ENCODE assay signal across 9 mouse cellular contexts in genomic region chr17:15247546-15248416, GRCm38 (mm10).
DNase-seq lines count a peak whose midpoint lies in the region; ATAC-seq and TF ChIP-seq lines count a peak whose summit lies in the region.
"Had no signal": no experiment of that assay in that cellular context is flagged by ENCODE, and none has a peak within 500 bp of the region (broad histone marks: within the 10 kb centered on the region; RNA-seq: fewer than 3 reads in every experiment).

No protein-coding gene starts in this region.

- H3K4me3 ChIP-seq in forebrain, postnatal 0 days (ENCODE audit: low read depth, low read length) = no peak overlapping the region
- H3K4me3 ChIP-seq in midbrain, postnatal 0 days (ENCODE audit: low read depth, low read length) = no peak overlapping the region

- TF ChIP-seq CTCF in forebrain, postnatal 0 days (IDR thresholded peaks at IDR 0.05; ENCODE audit: low read depth) = no peak
- TF ChIP-seq CTCF in midbrain, postnatal 0 days (IDR thresholded peaks at IDR 0.05) = no peak

- peak overlapping the region; percentile 16; the same call in 1 of the 2 replicates for H3K27ac ChIP-seq in forebrain, postnatal 0 days (ENCODE audit: low read depth, low read length)
- H3K27ac ChIP-seq in midbrain, postnatal 0 days (ENCODE audit: low read depth, low read length) = no peak overlapping the region

- H3K36me3 ChIP-seq in forebrain, postnatal 0 days (ENCODE audit: insufficient read depth) = no peaks in the 10 kb centered on the region
- H3K36me3 ChIP-seq in midbrain, postnatal 0 days (ENCODE audit: insufficient read depth, low read length) = no peaks in the 10 kb centered on the region

- peak overlapping the region; percentile 34 for H3K4me2 ChIP-seq in forebrain, postnatal 0 days (ENCODE audit: low read depth)
- H3K4me2 ChIP-seq in midbrain, postnatal 0 days (ENCODE audit: low read depth, low read length, poor library complexity, severe bottlenecking) = no peak overlapping the region

- peaks cover 5% of the 10 kb centered on the region; the same call in 1 of the 2 replicates for H3K4me1 ChIP-seq in forebrain, postnatal 0 days (ENCODE audit: insufficient read depth)
- H3K4me1 ChIP-seq in midbrain, postnatal 0 days (ENCODE audit: insufficient read depth, low read length) = no peaks in the 10 kb centered on the region

- peak overlapping the region; percentile 33; the same call in 1 of the 2 replicates for H3K9ac ChIP-seq in forebrain, postnatal 0 days
- H3K9ac ChIP-seq in midbrain, postnatal 0 days (replicated peaks; ENCODE audit: low read length, poor library complexity, severe bottlenecking) = peak overlapping the region; percentile 29; the same call in 1 of the 2 replicates

- H3K9me3 ChIP-seq in forebrain, postnatal 0 days (ENCODE audit: low read length) = no peaks in the 10 kb centered on the region
- no peaks in the 10 kb centered on the region for H3K9me3 ChIP-seq in midbrain, postnatal 0 days (ENCODE audit: low read length)

- peak; percentile 18 to 45 for DNase-seq in kidney, postnatal 4 days
- no peak for DNase-seq in kidney, postnatal 25 days
- peak; percentile 68 to 81 for DNase-seq in cerebellum, postnatal 10 days
- peak; percentile 57 for DNase-seq in forebrain, postnatal 0 days
- peak; percentile 82 for DNase-seq in midbrain, postnatal 0 days (ENCODE audit: low spot score)
- DNase-seq in ovary, postnatal 36 days (ENCODE audit: low spot score) = no peak
- no peak for DNase-seq in c-Kit-positive CD71-positive TER-119-positive erythroid progenitor cells, embryonic 14.5 days (ENCODE audit: low spot score)
- DNase-seq in gastrocnemius, postnatal 4 days (ENCODE audit: low spot score in 2 of 2) = no peak
- DNase-seq: thymus, adult 2 months had no signal

- H3K27me3 ChIP-seq in forebrain, postnatal 0 days (ENCODE audit: insufficient read depth, low read length) = no peaks in the 10 kb centered on the region
- H3K27me3 ChIP-seq in midbrain, postnatal 0 days (ENCODE audit: insufficient read depth, low read length) = no peaks in the 10 kb centered on the region

- peak; percentile 92 for ATAC-seq in forebrain, postnatal 0 days
- ATAC-seq in midbrain, postnatal 0 days (ENCODE audit: low FRiP score) = peak; percentile 85

- 5% methylated on average over 20 of the region's 20 CpGs for WGBS in forebrain, postnatal 0 days
- WGBS in midbrain, postnatal 0 days = 4% methylated on average over 20 of the region's 20 CpGs

Comparison
In these comparisons a context has a peak if more than half of its experiments do, and no peak if none do; other contexts are left out.
1. DNase-seq: peak in kidney, postnatal 4 days (2 of 2), cerebellum, postnatal 10 days (2 of 2), forebrain, postnatal 0 days (single experiment) and midbrain, postnatal 0 days (single experiment); none in kidney, postnatal 25 days (0 of 2), ovary, postnatal 36 days (single experiment), c-Kit-positive CD71-positive TER-119-positive erythroid progenitor cells, embryonic 14.5 days (single experiment) and gastrocnemius, postnatal 4 days (0 of 2).